Mouse (Mus musculus) heart, embryonic 16.5 days (tissue): Measurements from ENCODE around the gene Trmt61a. TPM values are rescaled to one million over a fixed set of nuclear protein-coding genes. Genes with fewer than 3 reads are reported as not detected.

Source experiments
- ATAC-seq: fragments of 200-750 bp; cut with Nextera tagmentation; replicated peaks from 2 replicates; pipeline ENCODE4 v1.8.0; 2017; ENCODE audit warnings: moderate number of reproducible peaks; ENCODE audit not compliant: insufficient read depth, low FRiP score; ENCODE audit errors: extremely low read depth
- H3K27ac ChIP-seq: fragments of 300-500 bp; sonication (generic); 2 replicates; pipeline ENCODE4 v1.5.1; 2014; ENCODE audit warnings: mild to moderate bottlenecking, low read length, control low read depth, moderate library complexity
- H3K27me3 ChIP-seq: fragments of 300-500 bp; sonication (generic); 2 replicates; pipeline ENCODE4 v1.6.1; 2014; ENCODE audit warnings: low read length, mixed read lengths; ENCODE audit not compliant: control insufficient read depth, insufficient read depth
- H3K36me3 ChIP-seq: fragments of 300-500 bp; sonication (generic); 2 replicates; pipeline ENCODE4 v1.6.1; 2014; ENCODE audit not compliant: control insufficient read depth, insufficient read depth
- H3K4me1 ChIP-seq: fragments of 300-500 bp; sonication (generic); 2 replicates; pipeline ENCODE4 v1.6.1; 2014; ENCODE audit warnings: low read length, mixed read lengths; ENCODE audit not compliant: control insufficient read depth, insufficient read depth
- H3K4me2 ChIP-seq: fragments of 300-500 bp; sonication (generic); 2 replicates; pipeline ENCODE4 v1.6.1; 2014; ENCODE audit warnings: low read depth, mild to moderate bottlenecking, control low read depth, low read length
- H3K4me3 ChIP-seq: fragments of 300-500 bp; sonication (generic); 2 replicates; pipeline ENCODE4 v1.5.1; 2014; ENCODE audit warnings: mild to moderate bottlenecking, control low read depth, low read length
- H3K9ac ChIP-seq: fragments of 300-500 bp; sonication (generic); 2 replicates; pipeline ENCODE4 v1.6.1; 2014; ENCODE audit warnings: low read length, control low read depth
- H3K9me3 ChIP-seq: fragments of 300-500 bp; sonication (generic); replicated peaks from 2 replicates; pipeline ENCODE4 v1.6.1; 2016; ENCODE audit warnings: low read length; ENCODE audit not compliant: control insufficient read depth
- WGBS: fragments of 180-500 bp; shearing (Covaris S2); extraction: QIAGEN DNeasy Blood & Tissue Kit; methylation state at CpG from one replicate; pipeline ENCODE4 v1.1.7; 2014; 5-methylcytosine and 5-hydroxymethylcytosine counted together
- polyA plus RNA-seq: library from polyadenylated mRNA; unstranded; fragments of >200 nt; fragmentation: Nextera tagmentation; extraction: Ambion mirVana; gene quantifications from 2 replicates; pipeline ENCODE4 v1.2.1, GENCODE M21; 2015

Trmt61a gene
- polyA plus RNA-seq, 1 experiment from 2014 or later, result 7.7 TPM

DNA sequence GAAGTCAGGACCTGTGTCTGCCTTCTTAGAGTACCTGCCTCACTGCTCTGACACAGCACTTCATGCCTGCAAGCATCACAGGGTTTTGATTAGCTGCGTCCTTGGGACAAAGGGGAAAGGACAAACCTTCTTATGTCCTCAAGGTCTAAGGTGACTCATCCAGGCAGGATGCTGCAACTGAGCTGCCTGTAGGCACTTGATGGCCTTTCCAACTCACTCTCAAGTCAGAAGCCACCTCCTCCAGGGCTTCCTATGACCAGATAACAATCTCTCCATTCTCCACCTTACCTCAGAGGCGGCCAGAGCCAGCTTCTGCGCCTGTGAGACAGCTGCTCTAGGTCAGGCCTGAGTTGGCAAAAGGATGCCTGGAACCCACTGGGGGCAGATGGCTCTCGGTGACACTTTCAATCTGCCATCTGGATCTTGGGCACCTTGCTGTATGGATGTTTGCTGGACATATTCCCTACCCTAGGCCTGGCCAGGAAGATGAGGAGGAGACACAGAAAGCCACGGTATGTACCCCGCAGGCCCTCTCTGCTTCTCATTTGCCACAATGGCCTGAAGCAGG is 20.5 kb downstream of the Trmt61a start:
- Histone ChIP-seq H3K9ac (no peak overlapping the region), H3K9me3 (no peaks in the 10 kb centered on the region), H3K4me3 (no peak overlapping the region), H3K4me1 (peaks cover 17% of the 10 kb centered on the region), H3K36me3 (no peaks in the 10 kb centered on the region), H3K27ac (no peak overlapping the region), H3K4me2 (no peak overlapping the region), H3K27me3 (no peaks in the 10 kb centered on the region)
- no peak for ATAC-seq
- WGBS, result 77% methylated on average over 6 of the region's 6 CpGs

DNA sequence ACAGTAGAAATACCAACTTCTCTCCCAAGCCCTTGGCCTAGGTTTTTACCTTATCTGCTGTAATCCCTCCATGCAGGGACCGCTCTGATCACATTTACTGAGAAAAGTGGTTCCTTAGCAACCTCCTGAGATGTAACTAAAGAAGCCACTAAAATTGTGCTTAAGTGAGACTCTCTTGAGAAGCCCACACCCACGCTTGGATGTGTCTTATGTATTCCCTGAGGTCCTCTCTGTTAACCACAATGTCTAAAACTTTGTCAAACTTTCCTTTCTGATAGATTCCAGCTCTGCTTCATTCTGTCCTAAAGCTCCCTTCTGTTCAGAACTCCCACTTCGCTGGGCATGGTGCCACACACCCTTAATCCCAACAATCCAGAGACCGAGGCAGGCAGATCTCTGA is 21.6 kb downstream of the Trmt61a start:
- Histone ChIP-seq H3K9me3 (no peaks in the 10 kb centered on the region), H3K4me1 (peaks cover 8% of the 10 kb centered on the region), H3K27ac (no peak overlapping the region), H3K4me2 (no peak overlapping the region), H3K36me3 (no peaks in the 10 kb centered on the region), H3K9ac (no peak overlapping the region), H3K4me3 (no peak overlapping the region), H3K27me3 (no peaks in the 10 kb centered on the region)
- WGBS, result 78% methylated on average over 4 of the region's 4 CpGs
- no peak for ATAC-seq

DNA sequence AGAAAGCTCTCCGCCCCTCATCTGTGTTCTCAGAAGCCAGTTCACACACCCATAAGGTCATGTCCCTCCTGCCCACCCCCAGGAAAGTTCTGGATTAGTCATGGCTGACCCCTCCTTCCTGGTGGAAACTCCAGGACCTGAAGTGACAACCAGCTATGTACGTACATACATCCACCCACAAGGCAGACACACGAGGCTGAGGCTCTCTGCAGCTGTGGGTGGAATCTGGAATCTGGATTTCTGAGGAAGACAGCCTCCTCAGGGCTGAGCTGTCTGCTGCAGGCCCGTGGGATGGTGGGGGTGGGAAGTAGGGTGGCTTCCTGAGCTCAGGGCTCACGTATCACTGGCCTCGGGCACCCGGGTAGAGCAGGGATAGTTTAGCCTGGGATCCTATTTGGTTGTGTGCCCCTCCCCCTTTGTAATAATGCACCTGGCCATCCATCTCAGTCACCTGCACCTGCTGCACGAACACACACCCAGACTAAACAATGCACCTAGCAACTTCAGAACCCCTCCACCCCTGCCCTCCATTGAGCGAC is 23.1 kb downstream of the Trmt61a start:
- Histone ChIP-seq H3K4me2 (no peak overlapping the region), H3K9me3 (no peaks in the 10 kb centered on the region), H3K27me3 (no peaks in the 10 kb centered on the region), H3K4me1 (peaks cover 17% of the 10 kb centered on the region), H3K4me3 (no peak overlapping the region), H3K36me3 (no peaks in the 10 kb centered on the region), H3K9ac (no peak overlapping the region), H3K27ac (no peak overlapping the region)
- 61% methylated on average over 9 of the region's 9 CpGs for WGBS
- no peak for ATAC-seq

DNA sequence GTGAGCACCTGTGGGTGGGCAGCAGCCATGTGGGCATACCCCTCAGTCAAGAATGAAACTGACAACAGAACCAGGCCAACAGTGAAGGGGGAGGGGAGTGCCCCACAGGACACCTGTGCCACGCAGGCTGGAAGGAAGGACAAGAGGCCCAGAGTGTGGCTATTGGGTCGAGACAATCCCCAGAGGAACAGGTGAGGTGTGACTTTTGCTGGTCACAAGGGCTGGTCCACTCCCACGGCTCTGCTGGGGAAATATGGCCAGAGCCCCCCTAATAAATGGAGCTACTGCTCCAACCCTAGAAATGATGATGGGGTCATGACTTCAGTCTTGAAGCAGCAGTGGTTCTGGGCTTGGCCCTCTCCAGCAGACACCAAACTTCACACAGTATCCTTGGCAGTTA is 25.4 kb downstream of the Trmt61a start:
- H3K4me3 ChIP-seq, result no peak overlapping the region
- WGBS, result 88% methylated on average over 3 of the region's 3 CpGs
- H3K4me2 ChIP-seq, result no peak overlapping the region
- no peak overlapping the region for H3K27ac ChIP-seq
- H3K9ac ChIP-seq, result no peak overlapping the region
- no peaks in the 10 kb centered on the region for H3K27me3 ChIP-seq
- H3K9me3 ChIP-seq, result no peaks in the 10 kb centered on the region
- ATAC-seq, result no peak
- peaks cover 28% of the 10 kb centered on the region for H3K4me1 ChIP-seq
- no peaks in the 10 kb centered on the region for H3K36me3 ChIP-seq

DNA sequence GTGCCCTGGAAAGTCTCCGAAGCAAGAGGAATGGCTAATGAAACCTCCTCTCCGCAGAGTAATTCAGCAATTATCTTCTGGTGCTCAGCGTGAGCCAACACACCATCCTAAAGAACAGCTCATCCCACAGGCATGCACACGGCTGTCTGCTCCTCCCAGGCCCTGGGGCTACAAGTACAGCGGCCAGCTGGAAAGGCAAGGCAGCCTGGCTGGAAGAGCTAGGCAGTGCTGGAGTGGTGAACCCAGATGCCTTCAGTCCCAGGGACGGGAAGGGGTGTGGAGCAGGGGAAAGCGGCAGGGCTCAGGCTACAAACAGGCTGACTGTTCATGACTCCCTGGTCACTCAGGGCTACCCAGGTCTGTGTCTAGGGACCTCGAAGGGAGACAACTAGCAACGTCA is 26.7 kb downstream of the Trmt61a start:
- no peak overlapping the region for H3K4me3 ChIP-seq
- no peak overlapping the region for H3K4me2 ChIP-seq
- H3K9me3 ChIP-seq, result no peaks in the 10 kb centered on the region
- peak overlapping the region; percentile 45 for H3K9ac ChIP-seq
- peak overlapping the region; percentile 82 for H3K27ac ChIP-seq
- peaks cover 9% of the 10 kb centered on the region for H3K36me3 ChIP-seq
- peak; percentile 49; the same call in 1 of the 2 replicates for ATAC-seq
- H3K27me3 ChIP-seq, result no peaks in the 10 kb centered on the region
- 37% methylated on average over 9 of the region's 9 CpGs for WGBS
- peaks cover 28% of the 10 kb centered on the region for H3K4me1 ChIP-seq

DNA sequence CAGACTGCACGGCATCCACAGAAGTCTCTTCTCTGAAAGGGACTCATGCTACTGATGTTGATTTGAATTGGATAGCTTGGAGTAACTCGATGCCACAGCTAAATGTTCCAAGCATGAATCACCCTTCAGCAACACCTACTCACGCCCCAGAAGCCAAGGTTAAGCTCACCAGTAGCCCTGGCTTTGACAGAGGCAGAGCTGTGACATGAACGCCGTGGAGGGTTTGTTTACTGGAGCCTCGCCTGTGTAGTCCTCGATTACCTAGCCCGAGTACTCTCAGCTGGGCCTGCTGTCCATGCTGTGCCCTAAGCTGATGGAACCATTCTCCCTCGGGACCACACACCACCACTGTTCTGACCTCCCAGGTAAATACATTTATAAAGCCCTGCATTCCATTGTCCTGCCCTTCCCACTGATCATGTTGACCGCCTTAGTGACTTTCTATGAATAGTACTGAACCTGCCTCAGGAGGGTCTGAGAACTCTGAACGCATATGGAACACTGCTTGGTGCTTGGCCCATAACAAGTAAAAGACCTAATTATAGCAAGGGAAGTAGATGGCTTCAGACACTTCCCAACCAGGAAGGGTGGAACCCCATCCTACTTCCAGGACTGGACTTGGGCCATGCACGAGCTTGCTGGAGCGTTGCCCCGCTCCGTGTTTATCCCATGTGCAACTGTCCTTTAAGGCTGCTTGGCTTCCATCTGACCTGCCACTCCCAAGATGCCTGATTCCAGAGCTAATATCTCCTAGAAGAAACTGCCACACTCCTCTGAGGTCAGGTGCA is 27.5 kb downstream of the Trmt61a start:
- Histone ChIP-seq H3K9ac (peak overlapping the region; percentile 45; the same call in 1 of the 2 replicates), H3K4me2 (no peak overlapping the region), H3K9me3 (no peaks in the 10 kb centered on the region), H3K36me3 (peaks cover 16% of the 10 kb centered on the region), H3K27me3 (no peaks in the 10 kb centered on the region), H3K27ac (peak overlapping the region; percentile 82), H3K4me3 (no peak overlapping the region), H3K4me1 (peaks cover 28% of the 10 kb centered on the region)
- peak; percentile 70 for ATAC-seq
- WGBS, result 41% methylated on average over 15 of the region's 15 CpGs

DNA sequence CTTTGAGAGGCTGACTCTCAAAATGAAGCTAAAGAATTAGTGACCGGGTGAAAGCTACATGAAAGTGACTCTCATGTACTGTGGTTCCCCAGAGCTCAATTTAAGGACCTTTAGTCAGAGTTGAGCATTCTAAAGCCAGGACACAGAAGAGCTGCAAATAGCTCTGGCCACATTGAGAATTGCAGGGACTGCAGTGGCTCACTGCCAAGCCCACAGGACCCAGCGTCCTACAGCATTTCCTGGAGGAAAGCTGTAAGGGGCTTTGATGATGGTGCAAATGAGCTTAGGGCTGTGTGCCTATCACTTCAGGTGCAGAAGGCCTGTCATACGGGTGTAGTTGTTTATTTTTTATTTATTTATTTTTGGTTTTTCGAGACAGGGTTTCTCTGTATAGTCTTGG is 30.3 kb downstream of the Trmt61a start:
- H3K4me3 ChIP-seq, result no peak overlapping the region
- H3K4me2 ChIP-seq, result no peak overlapping the region
- H3K4me1 ChIP-seq, result peaks cover 37% of the 10 kb centered on the region
- peaks cover 22% of the 10 kb centered on the region for H3K36me3 ChIP-seq
- no peak overlapping the region for H3K9ac ChIP-seq
- ATAC-seq, result no peak
- 57% methylated on average over 4 of the region's 4 CpGs for WGBS
- no peaks in the 10 kb centered on the region for H3K9me3 ChIP-seq
- H3K27ac ChIP-seq, result peak overlapping the region; percentile 37; the same call in 1 of the 2 replicates
- H3K27me3 ChIP-seq, result no peaks in the 10 kb centered on the region

DNA sequence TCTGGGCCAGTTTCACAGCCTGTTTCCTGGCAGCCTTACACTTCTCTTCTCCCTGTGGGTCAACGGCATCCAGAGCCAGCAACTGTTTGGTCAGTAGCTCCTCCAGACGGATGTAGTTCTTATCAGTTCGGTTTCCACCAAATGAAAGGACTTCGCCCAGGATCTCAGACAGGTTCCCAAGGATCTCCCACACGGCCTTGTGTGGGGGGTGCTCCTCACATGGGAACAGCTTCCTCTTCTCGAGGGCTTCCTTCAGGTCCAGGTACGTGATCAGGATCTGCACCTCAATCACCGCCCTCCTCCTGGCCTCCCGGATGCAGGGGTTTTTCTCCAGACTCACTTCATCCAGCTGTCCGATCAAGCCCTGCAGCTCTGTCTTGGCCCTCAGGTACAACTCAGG is 32.2 kb downstream of the Trmt61a start:
- Histone ChIP-seq H3K4me1 (peaks cover 37% of the 10 kb centered on the region), H3K27me3 (no peaks in the 10 kb centered on the region), H3K4me2 (no peak overlapping the region), H3K9me3 (no peaks in the 10 kb centered on the region), H3K36me3 (peaks cover 23% of the 10 kb centered on the region), H3K27ac (no peak overlapping the region), H3K9ac (no peak overlapping the region), H3K4me3 (no peak overlapping the region)
- no peak for ATAC-seq
- WGBS, result 71% methylated on average over 10 of the region's 10 CpGs

DNA sequence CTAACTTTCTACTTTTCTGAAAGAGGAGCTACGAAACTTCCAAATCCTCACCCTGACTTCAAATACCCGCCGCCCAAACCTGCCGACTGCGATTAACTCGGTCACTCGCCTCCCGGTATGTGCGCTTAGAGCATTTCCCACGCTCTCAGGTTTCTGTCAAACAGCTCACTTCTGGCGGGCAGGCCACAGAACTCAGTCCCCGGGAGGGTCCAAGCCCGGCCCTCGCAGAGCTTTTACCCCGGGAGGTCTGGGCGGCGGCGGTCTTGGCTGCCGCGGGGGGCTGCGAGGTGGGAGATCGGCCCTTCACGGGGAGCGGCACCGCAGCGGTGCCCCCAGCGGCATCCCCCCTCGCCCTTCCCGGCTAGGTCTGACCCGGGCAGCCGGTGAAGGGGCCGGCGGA is 34.6 kb downstream of the Trmt61a start:
- H3K4me3 ChIP-seq, result peak overlapping the region; percentile 94
- no peaks in the 10 kb centered on the region for H3K27me3 ChIP-seq
- H3K36me3 ChIP-seq, result peaks cover 25% of the 10 kb centered on the region
- H3K4me2 ChIP-seq, result peak overlapping the region; percentile 78
- no peaks in the 10 kb centered on the region for H3K9me3 ChIP-seq
- peak; percentile 20 for ATAC-seq
- WGBS, result under 1% methylated on average over 32 of the region's 33 CpGs
- H3K4me1 ChIP-seq, result peaks cover 23% of the 10 kb centered on the region
- peak overlapping the region; percentile 98 for H3K9ac ChIP-seq
- peak overlapping the region; percentile 80 for H3K27ac ChIP-seq
